Mouse (Mus musculus): Measurements from ENCODE around the gene Slc1a2. TPM values are rescaled to one million over a fixed set of nuclear protein-coding genes. Genes with fewer than 3 reads are reported as not detected.

The Slc1a2 gene
- polyA plus RNA-seq, 1 experiment from 2014 or later, result 0.32 TPM

GRCm38 (mm10) chr2:102785696-102786095 is 127.2 kb downstream of the Slc1a2 start:
- H3K9me3 ChIP-seq (ENCODE audit: control insufficient read depth, low read length), result no peaks in the 10 kb centered on the region
- H3K27ac ChIP-seq (replicated peaks in 1 of 2; ENCODE audit: control insufficient read depth in 1 of 2, insufficient read depth in 1 of 2, low read depth in 2 of 2, low read length in 2 of 2), result no peak overlapping the region
- no peaks in the 10 kb centered on the region for H3K27me3 ChIP-seq (ENCODE audit: control insufficient read depth, insufficient read depth, low read length)
- H3K4me2 ChIP-seq (ENCODE audit: low read length), result no peak overlapping the region
- H3K4me1 ChIP-seq (ENCODE audit: control insufficient read depth in 2 of 2, insufficient read depth in 2 of 2, low read length in 2 of 2), result no peaks in the 10 kb centered on the region
- 30% methylated on average over 4 of the region's 4 CpGs for WGBS
- H3K4me3 ChIP-seq (ENCODE audit: control insufficient read depth in 1 of 2, insufficient read depth in 1 of 2, low read depth in 1 of 2, low read length in 2 of 2), result no peak overlapping the region
- H3K36me3 ChIP-seq (ENCODE audit: control insufficient read depth, insufficient read depth, low read length), result no peaks in the 10 kb centered on the region
- H3K9ac ChIP-seq (ENCODE audit: low read length), result no peak overlapping the region
- no peak for ATAC-seq (ENCODE audit: insufficient number of reproducible peaks, insufficient read depth, low FRiP score, low read depth)

- WGBS, result 73% methylated on average over 2 of the region's 2 CpGs
- ATAC-seq (ENCODE audit: insufficient number of reproducible peaks, insufficient read depth, low FRiP score, low read depth), result no peak
- Histone ChIP-seq H3K27me3 (ENCODE audit: control insufficient read depth, insufficient read depth, low read length) (no peaks in the 10 kb centered on the region), H3K4me2 (ENCODE audit: low read length) (no peak overlapping the region), H3K4me1 (ENCODE audit: control insufficient read depth in 2 of 2, insufficient read depth in 2 of 2, low read length in 2 of 2) (no peaks in the 10 kb centered on the region), H3K9me3 (ENCODE audit: control insufficient read depth, low read length) (no peaks in the 10 kb centered on the region), H3K9ac (ENCODE audit: low read length) (no peak overlapping the region), H3K27ac (replicated peaks in 1 of 2; ENCODE audit: control insufficient read depth in 1 of 2, insufficient read depth in 1 of 2, low read depth in 2 of 2, low read length in 2 of 2) (no peak overlapping the region), H3K4me3 (ENCODE audit: control insufficient read depth in 1 of 2, insufficient read depth in 1 of 2, low read depth in 1 of 2, low read length in 2 of 2) (no peak overlapping the region), H3K36me3 (ENCODE audit: control insufficient read depth, insufficient read depth, low read length) (no peaks in the 10 kb centered on the region)
Observed at GRCm38 (mm10) chr2:102791641-102792040, 133.2 kb downstream of the Slc1a2 start.

GRCm38 (mm10) chr2:102792804-102793203 is 134.3 kb downstream of the Slc1a2 start:
- no peak for ATAC-seq (ENCODE audit: insufficient number of reproducible peaks, insufficient read depth, low FRiP score, low read depth)
- 88% methylated on average over 6 of the region's 6 CpGs for WGBS
- H3K36me3 ChIP-seq (ENCODE audit: control insufficient read depth, insufficient read depth, low read length), result no peaks in the 10 kb centered on the region

DNA sequence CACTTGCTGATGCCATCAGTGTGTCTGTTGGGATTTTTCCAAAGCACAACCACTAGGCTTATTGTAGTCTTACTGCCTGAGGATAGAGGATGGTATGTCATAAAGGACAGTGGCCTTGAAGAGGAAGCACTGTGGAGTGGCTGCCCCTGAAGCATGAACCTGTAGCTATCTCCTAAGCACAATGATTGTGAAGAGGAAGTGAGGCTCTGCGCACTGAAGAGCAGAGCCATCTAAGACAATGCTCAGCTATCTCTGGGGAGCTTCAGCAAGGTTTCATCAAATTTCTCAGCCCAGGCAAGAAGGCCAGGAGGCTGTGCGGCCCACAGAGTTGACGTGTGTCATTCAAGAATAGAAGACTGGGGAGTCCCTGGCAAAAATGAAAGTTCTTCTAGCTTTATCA is 136.6 kb downstream of the Slc1a2 start:
- whole genome bisulfite sequencing, result 71% methylated on average over 3 of the region's 3 CpGs

More at GRCm38 (mm10) chr2:102792804-102793203, 134.3 kb downstream of the Slc1a2 start:
- H3K9me3 ChIP-seq (ENCODE audit: control insufficient read depth, low read length), result no peaks in the 10 kb centered on the region
- no peak overlapping the region for H3K9ac ChIP-seq (ENCODE audit: low read length)
- no peak overlapping the region for H3K27ac ChIP-seq (replicated peaks in 1 of 2; ENCODE audit: control insufficient read depth in 1 of 2, insufficient read depth in 1 of 2, low read depth in 2 of 2, low read length in 2 of 2)
- no peaks in the 10 kb centered on the region for H3K4me1 ChIP-seq (ENCODE audit: control insufficient read depth in 2 of 2, insufficient read depth in 2 of 2, low read length in 2 of 2)
- H3K4me2 ChIP-seq (ENCODE audit: low read length), result no peak overlapping the region
- H3K4me3 ChIP-seq (ENCODE audit: control insufficient read depth in 1 of 2, insufficient read depth in 1 of 2, low read depth in 1 of 2, low read length in 2 of 2), result no peak overlapping the region
- H3K27me3 ChIP-seq (ENCODE audit: control insufficient read depth, insufficient read depth, low read length), result no peaks in the 10 kb centered on the region

GRCm38 (mm10) chr2:102798149-102798548 is 139.7 kb downstream of the Slc1a2 start:
- H3K9me3 ChIP-seq (ENCODE audit: control insufficient read depth, low read length), result no peaks in the 10 kb centered on the region
- H3K4me2 ChIP-seq (ENCODE audit: low read length), result no peak overlapping the region
- no peak overlapping the region for H3K27ac ChIP-seq (replicated peaks in 1 of 2; ENCODE audit: control insufficient read depth in 1 of 2, insufficient read depth in 1 of 2, low read depth in 2 of 2, low read length in 2 of 2)
- WGBS, result 67% methylated on average over 2 of the region's 2 CpGs
- no peaks in the 10 kb centered on the region for H3K27me3 ChIP-seq (ENCODE audit: control insufficient read depth, insufficient read depth, low read length)
- H3K4me3 ChIP-seq (ENCODE audit: control insufficient read depth in 1 of 2, insufficient read depth in 1 of 2, low read depth in 1 of 2, low read length in 2 of 2), result no peak overlapping the region
- H3K4me1 ChIP-seq (ENCODE audit: control insufficient read depth in 2 of 2, insufficient read depth in 2 of 2, low read length in 2 of 2), result no peaks in the 10 kb centered on the region
- ATAC-seq (ENCODE audit: insufficient number of reproducible peaks, insufficient read depth, low FRiP score, low read depth), result no peak
- no peaks in the 10 kb centered on the region for H3K36me3 ChIP-seq (ENCODE audit: control insufficient read depth, insufficient read depth, low read length)
- H3K9ac ChIP-seq (ENCODE audit: low read length), result no peak overlapping the region

More for the DNA sequence above, 136.6 kb downstream of the Slc1a2 start:
- H3K27me3 ChIP-seq (ENCODE audit: control insufficient read depth, insufficient read depth, low read length), result no peaks in the 10 kb centered on the region
- no peak overlapping the region for H3K9ac ChIP-seq (ENCODE audit: low read length)
- no peaks in the 10 kb centered on the region for H3K36me3 ChIP-seq (ENCODE audit: control insufficient read depth, insufficient read depth, low read length)
- no peak for ATAC-seq (ENCODE audit: insufficient number of reproducible peaks, insufficient read depth, low FRiP score, low read depth)
- no peak overlapping the region for H3K27ac ChIP-seq (replicated peaks in 1 of 2; ENCODE audit: control insufficient read depth in 1 of 2, insufficient read depth in 1 of 2, low read depth in 2 of 2, low read length in 2 of 2)
- no peak overlapping the region for H3K4me2 ChIP-seq (ENCODE audit: low read length)
- no peaks in the 10 kb centered on the region for H3K4me1 ChIP-seq (ENCODE audit: control insufficient read depth in 2 of 2, insufficient read depth in 2 of 2, low read length in 2 of 2)
- H3K9me3 ChIP-seq (ENCODE audit: control insufficient read depth, low read length), result no peaks in the 10 kb centered on the region
- no peak overlapping the region for H3K4me3 ChIP-seq (ENCODE audit: control insufficient read depth in 1 of 2, insufficient read depth in 1 of 2, low read depth in 1 of 2, low read length in 2 of 2)

- Histone ChIP-seq H3K36me3 (ENCODE audit: control insufficient read depth, insufficient read depth, low read length) (no peaks in the 10 kb centered on the region), H3K4me2 (ENCODE audit: low read length) (no peak overlapping the region)
- 89% methylated on average over 1 of the region's 1 CpGs for WGBS
Observed at GRCm38 (mm10) chr2:102801899-102802298, 143.4 kb downstream of the Slc1a2 start.

DNA sequence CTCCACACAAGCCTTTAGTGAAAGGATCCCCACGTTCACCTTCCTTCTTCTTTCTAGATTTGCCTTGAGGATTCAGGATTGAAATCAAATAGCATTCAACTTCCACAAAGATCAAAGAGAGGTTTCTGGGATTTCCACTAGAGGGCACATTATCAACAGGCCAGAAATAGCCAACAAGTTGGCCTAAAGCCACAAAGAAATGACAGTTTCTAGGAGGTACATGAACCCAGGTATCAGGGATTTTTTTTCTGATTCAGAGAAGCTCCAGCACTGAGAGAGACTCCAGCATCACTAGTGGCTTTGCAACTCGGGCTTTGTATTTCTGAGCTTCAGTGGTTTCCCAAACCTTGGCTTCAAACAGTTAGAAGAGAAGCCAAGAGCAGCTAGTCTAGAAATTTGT is 145.7 kb downstream of the Slc1a2 start:
- WGBS, result 17% methylated on average over 2 of the region's 2 CpGs
- H3K27ac ChIP-seq (replicated peaks in 1 of 2; ENCODE audit: control insufficient read depth in 1 of 2, insufficient read depth in 1 of 2, low read depth in 2 of 2, low read length in 2 of 2), result no peak overlapping the region
- no peak overlapping the region for H3K9ac ChIP-seq (ENCODE audit: low read length)
- H3K9me3 ChIP-seq (ENCODE audit: control insufficient read depth, low read length), result no peaks in the 10 kb centered on the region
- no peak overlapping the region for H3K4me2 ChIP-seq (ENCODE audit: low read length)
- H3K4me1 ChIP-seq (ENCODE audit: control insufficient read depth in 2 of 2, insufficient read depth in 2 of 2, low read length in 2 of 2), result 0 out of 4 replicates have a peak, but pooled peaks cover 0 to 5% of the 10 kb centered on the region in 2 experiments
- no peak overlapping the region for H3K4me3 ChIP-seq (ENCODE audit: control insufficient read depth in 1 of 2, insufficient read depth in 1 of 2, low read depth in 1 of 2, low read length in 2 of 2)
- ATAC-seq (ENCODE audit: insufficient number of reproducible peaks, insufficient read depth, low FRiP score, low read depth), result no peak
- H3K27me3 ChIP-seq (ENCODE audit: control insufficient read depth, insufficient read depth, low read length), result no peaks in the 10 kb centered on the region
- no peaks in the 10 kb centered on the region for H3K36me3 ChIP-seq (ENCODE audit: control insufficient read depth, insufficient read depth, low read length)

More at GRCm38 (mm10) chr2:102801899-102802298, 143.4 kb downstream of the Slc1a2 start:
- H3K9me3 ChIP-seq (ENCODE audit: control insufficient read depth, low read length), result no peaks in the 10 kb centered on the region
- H3K4me1 ChIP-seq (ENCODE audit: control insufficient read depth in 2 of 2, insufficient read depth in 2 of 2, low read length in 2 of 2), result 0 out of 4 replicates have a peak, but pooled peaks cover 0 to 5% of the 10 kb centered on the region in 2 experiments
- ATAC-seq (ENCODE audit: insufficient number of reproducible peaks, insufficient read depth, low FRiP score, low read depth), result no peak
- no peak overlapping the region for H3K9ac ChIP-seq (ENCODE audit: low read length)
- H3K27ac ChIP-seq (replicated peaks in 1 of 2; ENCODE audit: control insufficient read depth in 1 of 2, insufficient read depth in 1 of 2, low read depth in 2 of 2, low read length in 2 of 2), result no peak overlapping the region
- H3K4me3 ChIP-seq (ENCODE audit: control insufficient read depth in 1 of 2, insufficient read depth in 1 of 2, low read depth in 1 of 2, low read length in 2 of 2), result no peak overlapping the region
- H3K27me3 ChIP-seq (ENCODE audit: control insufficient read depth, insufficient read depth, low read length), result no peaks in the 10 kb centered on the region

- H3K27ac ChIP-seq (replicated peaks in 1 of 2; ENCODE audit: control insufficient read depth in 1 of 2, insufficient read depth in 1 of 2, low read depth in 2 of 2, low read length in 2 of 2), result no peak overlapping the region
- no peak overlapping the region for H3K9ac ChIP-seq (ENCODE audit: low read length)
- no peaks in the 10 kb centered on the region for H3K27me3 ChIP-seq (ENCODE audit: control insufficient read depth, insufficient read depth, low read length)
- no peaks in the 10 kb centered on the region for H3K9me3 ChIP-seq (ENCODE audit: control insufficient read depth, low read length)
- H3K36me3 ChIP-seq (ENCODE audit: control insufficient read depth, insufficient read depth, low read length), result no peaks in the 10 kb centered on the region
- H3K4me1 ChIP-seq (ENCODE audit: control insufficient read depth in 2 of 2, insufficient read depth in 2 of 2, low read length in 2 of 2), result 0 out of 4 replicates have a peak, but pooled peaks cover 0 to 5% of the 10 kb centered on the region in 2 experiments
- H3K4me2 ChIP-seq (ENCODE audit: low read length), result no peak overlapping the region
- H3K4me3 ChIP-seq (ENCODE audit: control insufficient read depth in 1 of 2, insufficient read depth in 1 of 2, low read depth in 1 of 2, low read length in 2 of 2), result no peak overlapping the region
- no peak for ATAC-seq (ENCODE audit: insufficient number of reproducible peaks, insufficient read depth, low FRiP score, low read depth)
- 56% methylated on average over 6 of the region's 6 CpGs for WGBS
Observed at GRCm38 (mm10) chr2:102805283-102805682, 146.8 kb downstream of the Slc1a2 start.

Data from heart, embryonic 14.5 days (tissue).